Mouse (Mus musculus): ENCODE measurements around the gene Stx3.

- no peak for TF ChIP-seq GATA1 (IDR thresholded peaks at IDR 0.05; ENCODE audit: borderline replicate concordance, low read length)
- no peak for TF ChIP-seq FLI1 (IDR thresholded peaks at IDR 0.05; ENCODE audit: low read length)
Observed at GRCm38 (mm10) chr19:11808452-11808851, 10.8 kb downstream of the Stx3 start.
